Mouse (Mus musculus) megakaryocyte-erythroid progenitor cell, adult 5-6 weeks (primary cell): ENCODE measurements around the gene Decr2. TPM values are rescaled to one million over a fixed set of nuclear protein-coding genes. Genes with fewer than 3 reads are reported as not detected.
A peak's percentile ranks its signal among the peaks of the same experiment; 100 is the strongest.
"Not testable (repeated sequence)": the region's sequence is repeated elsewhere in the genome, so short reads cannot be mapped to it uniquely, and the experiment has no call there.

Source experiments
- ATAC-seq: replicated peaks from 2 replicates; pipeline ENCODE4 v1.8.0; 2016; ENCODE audit warnings: mild to moderate bottlenecking, inconsistent platforms; ENCODE audit not compliant: severe bottlenecking, poor library complexity, low FRiP score, low TSS enrichment
- total RNA-seq, 2 experiments: library from RNA; stranded (forward) in 1 of 2; stranded (reverse) in 1 of 2; fragments of 200-1000, 215-1000 nt in 1 of 2; fragments of >200 nt in 1 of 2; fragmentation: Nextera tagmentation in 1 of 2; gene quantifications; 2 replicates each; pipeline ENCODE4 v1.2.3; 2014 to 2017

Gene Decr2
- total RNA-seq, 2 experiments from 2014 or later, result 5.6 to 7.7 TPM

- not testable (repeated sequence) for ATAC-seq
These were observed 24.3 kb upstream of the Decr2 start for GRCm38 (mm10) chr17:26114461-26114860.

DNA sequence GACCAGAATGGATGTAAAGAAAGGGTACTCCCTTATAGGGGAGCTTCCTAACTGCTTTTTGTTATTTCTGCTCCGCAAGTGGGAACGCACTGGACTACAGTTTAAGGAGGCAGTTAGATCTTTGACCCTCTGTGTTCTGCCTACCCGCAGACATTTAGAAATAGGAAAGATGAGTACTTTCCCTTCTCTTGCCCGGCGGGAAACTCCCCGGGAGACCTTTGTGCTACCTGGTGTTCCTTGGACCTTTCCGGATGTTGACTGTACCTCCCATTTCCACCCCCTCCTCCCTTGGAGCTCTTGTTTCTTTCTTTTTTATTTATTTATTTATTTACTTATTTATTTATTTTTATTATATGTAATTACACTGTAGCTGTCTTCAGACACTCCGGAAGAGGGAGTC is 23.9 kb upstream of the Decr2 start:
- ATAC-seq, result no peak

- peak; percentile 31; the same call in 1 of the 2 replicates for ATAC-seq
These were observed 23.2 kb upstream of the Decr2 start, which contains the start of gene Tmem8 for GRCm38 (mm10) chr17:26113181-26113948. Tmem8 (plus strand) TSS chr17:26113299.

DNA sequence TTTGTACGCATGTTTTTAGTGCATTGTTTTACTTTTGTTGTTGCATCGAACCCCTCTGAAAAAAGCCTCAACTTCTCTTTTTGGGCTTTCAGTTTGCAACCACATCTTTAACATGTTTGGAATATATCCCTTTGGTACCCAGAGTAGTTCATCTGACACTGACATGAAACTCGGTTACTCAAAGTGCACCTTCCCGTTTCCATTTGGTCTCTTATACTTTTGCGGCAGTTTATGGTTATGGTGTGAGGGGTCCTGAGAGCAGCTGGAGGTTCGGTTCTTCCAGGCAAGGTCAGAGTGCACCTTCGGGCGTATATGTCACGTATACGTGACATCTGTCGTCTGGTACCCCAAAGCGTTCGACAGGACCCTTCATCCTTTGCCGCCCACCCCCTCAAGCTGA is 22.6 kb upstream of the Decr2 start:
- ATAC-seq, result no peak

DNA sequence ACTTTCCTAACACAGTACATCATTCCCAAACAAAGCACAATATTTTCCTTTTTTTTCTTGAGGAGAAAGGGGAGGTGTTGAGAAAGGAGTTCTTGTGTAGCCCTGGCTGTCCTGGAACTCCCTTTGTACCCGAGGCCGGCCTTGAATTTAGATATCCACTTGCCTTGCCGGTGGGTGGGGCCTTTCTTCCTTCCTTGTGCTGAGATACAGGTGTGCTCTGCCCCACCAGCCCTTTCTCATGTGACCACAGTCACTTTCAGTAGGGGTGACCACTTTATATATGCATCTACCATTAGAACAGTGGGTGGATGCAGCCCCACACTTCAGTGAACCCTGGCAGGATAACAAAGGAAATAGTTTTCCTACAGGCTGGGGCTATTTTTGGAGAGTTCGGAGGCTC is 21.6 kb upstream of the Decr2 start:
- no peak for ATAC-seq

GRCm38 (mm10) chr17:26111024-26111423 is 20.9 kb upstream of the Decr2 start:
- ATAC-seq, result no peak

DNA sequence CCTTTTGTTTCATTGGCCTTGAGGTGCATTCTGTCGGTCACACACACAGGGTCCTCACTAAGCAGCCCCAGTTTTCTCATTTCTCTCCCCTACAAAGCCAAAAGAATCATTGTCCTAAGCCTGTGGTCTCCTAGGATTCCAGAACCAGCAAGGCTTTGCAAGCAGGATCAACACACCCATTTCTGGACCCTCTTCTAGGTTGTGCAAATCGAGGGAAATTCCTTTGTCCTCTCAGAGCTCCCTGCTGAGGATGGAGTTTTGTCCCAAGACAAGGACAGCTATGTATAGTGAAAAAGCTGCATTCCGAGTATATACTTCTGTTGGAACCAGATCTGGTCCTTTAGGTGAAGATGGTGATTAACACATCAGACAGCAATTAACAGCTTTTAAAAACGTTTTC is 20.0 kb upstream of the Decr2 start:
- no peak for ATAC-seq

GRCm38 (mm10) chr17:26105619-26106018 is 15.5 kb upstream of the Decr2 start:
- ATAC-seq, result no peak

- no peak for ATAC-seq
These were observed 11.3 kb upstream of the Decr2 start for GRCm38 (mm10) chr17:26101478-26101877.

- no peak for ATAC-seq
These were observed 10.0 kb upstream of the Decr2 start for GRCm38 (mm10) chr17:26100166-26100565.

DNA sequence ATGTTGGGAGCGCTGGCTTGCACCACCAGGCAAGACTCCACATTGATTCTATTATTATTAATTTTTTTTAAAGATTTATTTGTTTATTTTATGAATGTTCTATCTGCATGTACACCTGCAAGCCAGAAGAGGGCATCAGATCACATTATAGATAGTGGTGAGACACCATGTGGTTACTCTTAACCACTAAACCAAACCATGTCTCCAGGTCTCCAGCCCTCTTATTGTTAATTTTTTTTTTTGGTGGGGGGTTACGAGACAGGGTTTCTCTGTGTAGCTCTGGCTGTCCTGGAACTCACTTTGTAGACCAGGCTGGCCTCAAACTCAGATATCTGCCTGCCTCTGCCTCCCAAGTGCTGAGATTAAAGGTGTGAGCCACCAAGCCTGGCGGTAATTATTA is 9.2 kb upstream of the Decr2 start:
- not testable (repeated sequence) for ATAC-seq

- ATAC-seq, result no peak
These were observed 8.3 kb upstream of the Decr2 start for GRCm38 (mm10) chr17:26098461-26098860.

- ATAC-seq, result peak; percentile 89
These were observed 5.1 kb upstream of the Decr2 start, which contains the start of gene Nme4 for GRCm38 (mm10) chr17:26095121-26095740. Nme4 (minus strand) TSS chr17:26095602.

DNA sequence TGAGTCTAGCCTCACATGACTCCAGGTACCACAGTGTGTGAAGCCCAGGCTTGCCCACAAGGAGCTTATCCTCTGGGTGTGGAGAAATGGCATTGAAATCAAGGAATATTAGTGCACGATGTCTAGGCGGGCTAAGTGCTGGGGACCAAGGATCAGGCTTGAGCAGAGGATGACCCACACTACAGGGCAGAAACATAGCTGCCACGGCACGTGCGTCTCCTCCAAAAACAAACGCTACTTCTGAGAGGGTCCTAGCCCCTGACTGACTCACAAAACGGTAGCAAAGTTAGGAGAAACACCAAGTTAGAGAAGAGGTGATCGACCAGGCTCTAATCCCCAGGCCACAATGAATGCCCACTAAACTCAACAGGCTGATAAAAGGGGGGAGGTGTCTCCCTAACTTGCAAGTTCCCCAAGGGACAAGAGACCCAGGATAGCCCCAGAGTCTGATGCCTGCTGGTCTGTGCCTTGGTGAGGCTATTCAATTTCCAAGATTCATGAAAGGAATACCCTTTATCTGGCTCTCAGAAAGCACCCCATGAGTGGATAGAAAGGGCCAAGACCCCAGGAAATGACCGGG is 4.5 kb upstream of the Decr2 start:
- no peak for ATAC-seq

GRCm38 (mm10) chr17:26087059-26087564 is 3.0 kb downstream of the Decr2 start:
- ATAC-seq, result no peak

- no peak for ATAC-seq
These were observed 9.3 kb downstream of the Decr2 start for GRCm38 (mm10) chr17:26080867-26081266.

DNA sequence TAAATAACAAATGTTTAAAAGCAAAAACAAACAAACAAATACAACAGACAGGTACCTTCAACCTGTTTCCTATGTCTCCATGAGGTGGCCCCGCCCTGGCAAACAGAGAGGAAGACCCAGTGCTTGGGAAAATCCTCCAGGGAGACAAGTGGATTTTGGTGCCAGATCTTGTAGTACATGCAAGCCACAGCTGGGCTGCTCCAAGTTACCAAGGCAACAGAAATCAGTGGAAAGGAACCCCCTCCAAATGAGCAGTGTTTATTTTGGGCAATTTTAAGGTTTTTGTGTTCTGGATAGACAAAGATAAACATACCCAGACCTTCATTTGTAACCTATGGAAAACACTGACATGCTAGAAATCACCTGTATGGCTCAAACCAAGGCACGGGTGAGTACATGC is 11.3 kb downstream of the Decr2 start:
- no peak for ATAC-seq

DNA sequence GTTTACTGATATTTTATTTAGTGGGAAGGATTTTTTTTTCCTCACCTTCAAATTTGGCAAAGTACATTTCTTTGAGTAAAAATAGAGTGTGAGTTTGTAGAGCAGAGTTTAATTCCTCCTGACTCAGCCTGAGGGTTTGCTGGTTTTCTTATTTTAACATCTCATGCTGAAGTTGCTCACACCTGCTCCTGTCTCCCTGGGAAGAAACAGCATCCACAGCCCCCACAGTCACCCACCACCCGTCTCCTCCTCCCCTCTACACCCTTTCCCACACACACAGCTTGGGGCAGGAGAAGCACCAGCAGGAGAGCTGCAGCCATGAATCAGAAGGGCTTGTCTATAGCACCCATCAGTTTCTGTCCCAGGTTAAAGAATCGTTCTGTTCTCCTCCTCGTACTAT is 14.9 kb downstream of the Decr2 start:
- ATAC-seq, result no peak

- ATAC-seq, result no peak
These were observed 20.0 kb downstream of the Decr2 start for GRCm38 (mm10) chr17:26070136-26070535.
